Comparison of ENCODE assay signal across 27 mouse cellular contexts in genomic region chr15:102500479-102500878, GRCm38 (mm10). TPM values are rescaled to one million over a fixed set of nuclear protein-coding genes. Genes with fewer than 3 reads are reported as not detected.
"Had no signal": no experiment of that assay in that cellular context is flagged by ENCODE, and none has a peak within 500 bp of the region (broad histone marks: within the 10 kb centered on the region; RNA-seq: fewer than 3 reads in every experiment).

No protein-coding gene starts in this region.

- H3K4me2 ChIP-seq: lung, embryonic 15.5 days; midbrain, embryonic 11.5 days; midbrain, embryonic 13.5 days; midbrain, embryonic 15.5 days; neural tube, embryonic 13.5 days; neural tube, embryonic 15.5 days had no signal

- H3K9ac ChIP-seq: liver, postnatal 0 days; lung, embryonic 15.5 days; midbrain, embryonic 13.5 days; midbrain, embryonic 15.5 days; neural tube, embryonic 13.5 days; neural tube, embryonic 15.5 days had no signal

- H3K9me3 ChIP-seq: lung, embryonic 15.5 days; megakaryocyte, embryonic 14.5 days; midbrain, embryonic 13.5 days; midbrain, embryonic 15.5 days; neural tube, embryonic 13.5 days; neural tube, embryonic 15.5 days had no signal

- DNase-seq: liver, postnatal 0 days; lung, adult 2 months; lung, postnatal 14 days; lung, postnatal 36 days; retina, postnatal 1 day; right cerebral cortex, adult 18-20 months; right cerebral cortex, postnatal 25 days; right cerebral cortex, postnatal 4 days; spleen, adult 18-20 months; thymus, adult 2 months; thymus, postnatal 25 days; thymus, postnatal 4 days had no signal

- H3K27me3 ChIP-seq: lung, embryonic 15.5 days; megakaryocyte, embryonic 14.5 days; midbrain, embryonic 13.5 days; midbrain, embryonic 15.5 days; neural tube, embryonic 13.5 days; neural tube, embryonic 15.5 days had no signal

- H3K4me1 ChIP-seq: midbrain, embryonic 13.5 days; midbrain, embryonic 15.5 days; neural tube, embryonic 13.5 days; neural tube, embryonic 15.5 days had no signal

- H3K27ac ChIP-seq: lung, embryonic 15.5 days; macrophage; midbrain, embryonic 13.5 days; midbrain, embryonic 15.5 days; neural tube, embryonic 13.5 days; neural tube, embryonic 15.5 days had no signal

- ATAC-seq: liver, postnatal 0 days; lung, postnatal 0 days had no signal

- H3K4me3 ChIP-seq: lung, embryonic 15.5 days; megakaryocyte, embryonic 14.5 days; midbrain, embryonic 13.5 days; midbrain, embryonic 15.5 days; neural tube, embryonic 13.5 days; neural tube, embryonic 15.5 days had no signal

RNA-seq across cellular contexts. Expression of gene Gm10337, which starts 3.0 kb away (rescaled TPM):
- total RNA-seq: megakaryocyte progenitor cell, adult 5-6 weeks; midbrain, postnatal 0 days; monocyte, adult 5-6 weeks had no signal
- polyA plus RNA-seq: liver, postnatal 0 days; lung, adult 2 months; lung, embryonic 15.5 days; lung, postnatal 0 days; macrophage; small intestine, adult 2 months; stomach, embryonic 16.5 days; thymus, adult 2 months; urinary bladder, adult 2 months had no signal

RNA-seq across cellular contexts. Expression of gene Npff, which starts 24.3 kb away (rescaled TPM):
- total RNA-seq: monocyte, adult 5-6 weeks had no signal
